Mouse (Mus musculus) left cerebral cortex, postnatal 10 days (tissue): Measurements from ENCODE around the gene Pde4dip. TPM values are rescaled to one million over a fixed set of nuclear protein-coding genes. Genes with fewer than 3 reads are reported as not detected.

Source experiments
- DNase-seq, 2 experiments: peaks; one replicate each; pipeline ENCODE4 v3.0.0; 2021 to 2022; ENCODE audit warnings: low spot score in 2 of 2, mixed read lengths in 1 of 2; ENCODE audit errors: extremely low spot score in 1 of 2
- intact Hi-C: fragments of 180-260 bp; cut with DNase I; formaldehyde crosslinking; loops from one replicate; pipeline ENCODE4 v1.15.1; 2025
- total RNA-seq, 2 experiments: library from RNA; stranded (reverse); gene quantifications; 2 replicates each; pipeline ENCODE4 v1.2.3; 2021

Gene Pde4dip
- total RNA-seq, 2 experiments from 2014 or later, result 235 to 254 TPM

DNA sequence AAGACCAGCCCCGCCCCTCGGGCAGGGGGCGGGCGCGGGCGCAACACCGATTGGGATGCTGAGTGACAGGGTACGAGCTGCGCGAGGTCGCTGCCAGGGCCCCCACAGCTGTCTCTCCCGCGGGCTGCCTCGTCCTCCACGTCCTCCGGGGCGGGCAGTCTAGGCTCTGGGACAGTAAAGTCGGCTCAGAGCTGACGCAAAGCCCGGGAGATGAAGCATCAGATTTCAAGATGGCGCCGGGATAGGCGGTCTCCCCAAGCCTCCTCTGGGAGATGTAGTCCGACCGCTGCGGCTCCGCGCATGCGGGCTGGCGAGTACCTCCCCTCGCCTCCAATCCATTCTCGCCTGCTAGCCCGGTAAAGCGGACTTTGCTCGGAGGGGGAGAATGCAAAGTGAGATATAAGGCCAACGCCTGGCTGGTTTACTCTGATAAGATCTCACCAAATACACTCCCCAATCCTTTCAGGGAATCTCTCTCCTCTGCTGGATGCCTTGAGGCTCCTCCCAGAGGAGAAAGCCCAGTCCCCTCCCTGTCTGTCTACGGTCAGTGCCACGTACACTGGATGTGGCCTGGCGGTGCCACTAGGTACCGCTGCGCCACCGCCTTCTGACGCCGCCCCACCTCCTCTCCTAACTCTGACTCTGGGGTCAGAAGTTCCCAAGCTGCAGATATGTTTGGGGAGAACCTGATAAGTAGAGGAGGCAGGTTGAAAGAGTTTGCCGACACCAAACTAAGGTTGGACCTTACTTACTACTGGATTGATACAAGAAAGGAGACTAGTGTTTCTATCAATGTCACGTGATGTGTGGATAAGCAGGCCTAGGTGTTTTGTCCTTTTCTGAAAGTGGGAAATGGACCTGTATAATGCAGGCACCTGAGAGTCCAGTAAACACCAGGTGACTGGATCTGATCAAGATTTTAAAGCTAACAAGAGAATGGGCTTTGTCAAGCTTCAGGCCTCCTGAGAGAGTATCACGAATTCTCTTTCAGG lies 120.4 kb downstream of the Pde4dip start:
- intact Hi-C loops, result loop anchor here (5.0 kb wide), 1 partner anchor 99 kb away; no protein-coding TSS in a partner anchor

DNA sequence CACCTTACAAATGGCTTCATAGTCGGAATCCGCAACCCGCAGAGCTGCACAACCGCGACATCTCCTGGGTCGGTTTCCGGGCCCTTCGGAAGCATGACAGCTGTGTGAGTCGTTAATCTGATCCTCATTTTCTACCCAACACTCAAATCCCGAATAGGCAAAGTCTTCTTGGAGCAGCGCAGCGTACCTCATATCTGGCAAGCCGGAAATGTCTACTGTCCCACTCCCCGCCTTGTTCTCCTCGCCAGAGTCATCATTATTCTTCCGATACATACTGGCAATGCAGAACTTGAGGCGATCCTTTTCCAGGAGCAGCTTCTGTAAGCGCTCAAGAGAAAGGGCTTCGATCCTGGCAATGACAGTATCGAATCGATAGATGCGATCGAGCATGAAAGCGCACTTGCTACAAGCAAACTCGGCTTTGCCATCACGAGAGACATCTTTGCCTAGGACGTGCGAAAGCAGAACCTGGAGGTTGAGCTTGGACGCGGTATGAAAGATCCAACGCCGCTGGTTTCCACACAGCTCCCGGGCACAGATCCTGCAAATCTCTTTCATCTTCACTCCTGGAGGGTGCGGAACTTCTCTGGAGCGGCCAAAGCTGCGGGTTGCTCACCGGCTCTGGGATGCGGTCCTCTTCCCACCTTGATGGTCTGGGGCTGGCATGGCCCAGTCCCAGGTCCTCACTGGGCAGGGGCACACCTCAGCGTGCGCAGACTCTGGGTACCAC lies 121.3 kb downstream of the Pde4dip start:
- intact Hi-C loops, result loop anchor here (5.0 kb wide), 1 partner anchor 100 kb away; no protein-coding TSS in a partner anchor
- DNase-seq, result peak in 1 of 2 experiments; percentile 25

More for the DNA sequence above, 120.4 kb downstream of the Pde4dip start:
- peak; percentile 93 to 95 for DNase-seq

DNA sequence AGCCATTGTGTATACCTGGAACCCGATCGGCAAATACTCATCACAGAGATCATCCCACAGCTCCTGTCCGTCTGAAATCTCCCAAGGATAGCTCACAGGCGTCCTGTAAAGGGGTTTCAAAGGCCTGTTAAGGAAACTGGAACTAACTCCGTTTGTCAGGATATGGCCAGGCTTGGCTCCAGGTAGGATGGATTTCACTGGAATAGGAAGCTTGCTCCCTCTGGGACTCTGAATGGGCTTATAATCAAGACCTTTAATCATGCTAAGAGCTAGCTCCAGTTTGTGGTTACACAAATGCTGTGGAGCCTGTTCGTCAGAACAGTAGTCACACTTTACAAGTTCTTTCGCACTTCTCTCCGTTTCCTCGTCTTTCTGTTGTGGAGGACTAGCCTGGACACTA lies 122.0 kb downstream of the Pde4dip start:
- intact Hi-C loops, result loop anchor here (5.0 kb wide), 1 partner anchor 101 kb away; no protein-coding TSS in a partner anchor
- DNase-seq, result no peak

DNA sequence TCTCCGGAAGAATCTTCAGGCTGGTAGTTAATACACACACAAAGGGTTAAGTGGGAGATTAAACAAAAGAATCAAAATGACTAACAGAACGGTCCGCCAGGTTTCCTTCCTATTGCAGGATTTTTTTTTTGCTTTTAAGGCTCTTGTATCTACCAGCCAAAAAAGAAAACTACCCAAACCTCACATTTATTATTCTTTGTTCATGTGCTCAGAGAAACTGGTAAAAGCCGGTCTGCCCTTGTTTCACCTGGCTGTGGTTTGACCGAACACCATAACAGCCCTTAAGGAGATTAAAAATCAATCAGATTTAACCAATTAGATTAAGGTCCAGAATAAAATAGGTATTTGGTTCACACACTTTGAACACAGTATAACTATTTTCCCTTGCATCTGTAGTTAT lies 124.4 kb downstream of the Pde4dip start:
- intact Hi-C loops, result no loop called here
- DNase-seq, result no peak

DNA sequence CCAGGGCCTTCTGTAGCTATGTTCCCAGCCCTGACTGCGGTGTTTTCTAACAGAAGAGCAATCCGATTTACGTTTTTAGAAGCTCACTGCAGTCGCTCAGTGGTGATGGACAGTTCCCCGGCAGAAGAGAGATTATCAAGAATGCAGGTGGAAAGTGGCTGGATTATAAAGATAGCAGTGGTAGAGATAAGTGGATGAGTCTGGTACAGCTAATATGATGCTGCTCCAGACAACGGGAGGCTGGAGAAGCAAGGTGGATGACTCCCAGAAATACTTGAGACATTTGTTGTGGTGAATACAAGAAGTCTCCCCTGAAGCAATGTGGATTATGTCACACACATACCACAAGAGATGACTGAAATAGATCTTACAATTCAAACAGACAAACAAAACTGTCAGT lies 126.6 kb downstream of the Pde4dip start:
- intact Hi-C loops, result no loop called here
- no peak for DNase-seq

DNA sequence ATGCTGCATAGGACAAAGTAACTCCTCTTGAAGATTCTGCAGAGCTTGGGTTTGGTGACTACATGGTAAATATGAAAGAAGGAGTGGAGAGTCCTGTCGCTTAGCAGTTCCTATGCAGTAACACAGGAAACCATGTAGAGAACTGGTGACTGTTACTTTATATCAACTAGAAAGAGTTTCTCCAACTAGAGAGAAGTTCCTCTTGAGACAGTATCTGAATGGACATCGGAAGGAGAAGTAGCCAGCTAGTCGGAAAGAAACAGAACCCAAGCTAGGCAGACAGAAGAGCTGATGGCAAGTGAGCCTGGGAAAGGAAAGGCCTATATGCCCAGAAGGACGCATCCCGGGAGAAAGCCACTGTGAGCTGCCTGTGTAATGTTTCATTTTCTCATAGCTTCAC lies 127.3 kb downstream of the Pde4dip start:
- intact Hi-C loops, result no loop called here
- no peak for DNase-seq

DNA sequence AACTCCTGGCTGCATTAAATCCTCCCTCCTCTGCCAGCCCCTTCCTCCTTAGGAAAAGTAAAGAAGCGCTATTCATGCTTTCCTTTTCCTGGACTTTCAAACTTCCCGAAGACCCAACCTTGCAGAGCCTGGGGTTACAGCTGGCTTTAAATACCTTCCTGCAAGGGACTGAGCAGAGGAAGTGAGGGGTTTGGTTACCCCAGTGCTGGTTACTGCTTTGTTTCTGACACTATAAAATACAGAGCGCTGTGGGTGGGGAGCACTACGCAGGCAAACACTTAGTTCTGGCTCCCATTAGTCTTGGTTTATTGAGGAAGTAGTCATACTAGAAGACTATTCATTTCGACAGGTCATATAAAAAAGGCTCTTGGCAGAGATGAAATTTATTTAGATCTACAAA lies 128.7 kb downstream of the Pde4dip start:
- no peak for DNase-seq
- intact Hi-C loops, result no loop called here

DNA sequence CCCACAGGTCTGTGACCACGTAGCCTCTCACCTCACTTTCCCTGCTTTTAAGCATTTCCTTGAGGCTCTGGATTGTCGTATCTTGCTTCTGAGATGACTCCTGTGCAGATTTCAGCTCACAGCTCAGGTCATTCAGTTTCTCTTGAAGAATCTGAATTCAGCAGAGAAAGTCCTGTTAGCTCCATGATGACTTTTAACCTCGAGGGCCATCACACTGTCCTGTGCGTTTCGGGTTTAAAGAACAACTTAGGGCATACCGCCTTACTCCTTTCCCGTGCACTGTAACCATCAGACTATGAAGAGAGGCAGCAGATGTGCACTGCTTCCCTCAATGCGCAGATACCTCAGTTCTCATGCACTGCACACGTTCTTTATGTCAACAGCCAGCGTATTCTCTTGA lies 131.0 kb downstream of the Pde4dip start:
- intact Hi-C loops, result no loop called here
- DNase-seq, result no peak

DNA sequence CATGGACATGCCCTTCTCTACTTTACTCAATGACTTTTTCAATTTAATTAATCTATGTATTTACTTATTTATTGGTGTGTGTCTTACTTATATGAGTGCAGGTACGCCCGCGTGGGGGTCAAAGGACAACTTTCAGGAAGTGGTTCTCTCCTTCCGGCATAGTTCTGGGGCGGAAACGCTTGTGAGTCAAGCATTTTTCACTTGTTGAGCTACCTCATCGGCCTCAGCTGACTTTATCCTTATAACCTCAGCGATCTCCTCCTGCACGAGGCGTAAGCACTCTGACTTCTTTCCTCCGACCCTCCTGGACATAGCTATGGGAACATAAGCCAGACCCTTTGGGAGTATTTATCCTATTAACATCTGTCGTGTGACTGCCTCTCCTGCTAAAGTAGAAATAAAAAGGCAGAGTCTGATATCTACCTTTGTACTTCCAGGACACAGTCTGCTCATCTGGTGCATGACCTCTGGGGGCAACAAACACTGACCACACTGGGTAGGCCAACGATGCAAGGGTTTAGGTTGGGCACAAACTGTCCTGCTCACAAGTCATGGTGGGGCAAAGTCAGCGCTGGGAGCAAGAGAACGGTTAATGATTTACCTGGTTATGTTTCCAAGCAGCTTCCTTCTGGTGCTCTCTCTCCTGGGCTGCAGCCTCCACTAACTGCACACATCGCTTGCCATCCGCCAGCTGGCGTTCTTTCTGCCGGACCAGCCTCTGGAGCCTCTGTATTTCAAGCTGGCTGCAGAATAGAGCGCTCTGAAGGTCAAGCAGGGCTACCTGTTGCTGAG lies 132.0 kb downstream of the Pde4dip start:
- DNase-seq, result no peak
- intact Hi-C loops, result no loop called here

DNA sequence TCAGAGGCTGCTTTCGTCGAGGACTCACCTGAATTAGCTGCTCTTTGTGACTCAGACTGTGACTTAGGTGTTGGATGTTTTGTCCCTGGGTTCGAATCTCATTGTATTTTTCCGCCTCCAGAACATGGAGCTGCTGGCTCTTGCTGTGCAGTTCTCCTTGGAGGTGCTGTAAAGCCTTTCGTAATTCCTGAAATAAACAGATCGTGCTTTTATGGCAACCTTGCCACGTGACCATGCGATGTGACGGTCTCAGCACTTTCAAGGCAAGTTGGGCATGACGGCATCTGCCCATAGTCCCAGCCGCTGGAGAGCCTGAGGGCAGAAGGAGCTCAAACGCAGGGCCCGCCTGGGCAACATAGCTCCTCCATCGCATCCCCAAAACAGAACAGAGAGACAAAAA lies 133.1 kb downstream of the Pde4dip start:
- intact Hi-C loops, result no loop called here
- DNase-seq, result no peak

DNA sequence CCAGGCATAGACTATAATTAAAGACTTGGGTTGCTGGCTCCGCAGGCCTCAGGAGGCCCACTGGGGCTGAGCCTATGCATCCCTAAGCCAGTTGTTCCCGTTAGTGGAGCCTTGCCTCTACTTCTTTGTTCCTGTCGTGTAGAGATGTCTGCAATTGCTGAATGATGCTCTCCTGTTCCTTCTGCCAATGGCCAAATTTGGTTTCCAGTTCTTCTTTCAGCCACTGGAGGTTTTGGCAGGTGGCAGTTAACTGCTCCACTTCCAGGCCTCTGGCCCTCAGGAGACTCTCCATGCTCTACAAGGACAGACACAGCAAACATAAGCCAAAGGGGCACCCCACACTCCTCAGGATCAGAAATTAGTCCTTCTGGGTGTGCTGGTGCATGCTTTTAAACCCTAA lies 135.6 kb downstream of the Pde4dip start:
- DNase-seq, result no peak
- intact Hi-C loops, result no loop called here

DNA sequence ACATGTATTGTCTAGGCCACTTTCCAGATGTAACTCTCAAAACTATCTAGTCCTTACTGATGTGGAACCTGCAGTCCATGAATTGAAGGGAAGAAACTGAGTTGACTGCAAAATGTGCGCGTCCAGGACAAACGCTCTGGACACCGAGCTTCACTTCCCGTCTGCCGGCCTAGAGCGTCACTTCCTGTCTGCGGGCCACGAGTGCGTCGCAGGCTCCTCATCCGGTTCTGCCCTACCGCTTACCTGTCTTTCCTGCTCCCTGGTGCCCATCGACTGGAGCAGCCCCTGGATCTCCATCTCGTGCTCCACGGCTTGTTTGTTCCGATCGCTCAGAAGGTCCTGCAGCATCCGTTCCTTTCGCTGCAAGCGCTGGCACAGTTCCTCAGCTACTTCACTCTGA lies 136.9 kb downstream of the Pde4dip start:
- intact Hi-C loops, result no loop called here
- no peak for DNase-seq

DNA sequence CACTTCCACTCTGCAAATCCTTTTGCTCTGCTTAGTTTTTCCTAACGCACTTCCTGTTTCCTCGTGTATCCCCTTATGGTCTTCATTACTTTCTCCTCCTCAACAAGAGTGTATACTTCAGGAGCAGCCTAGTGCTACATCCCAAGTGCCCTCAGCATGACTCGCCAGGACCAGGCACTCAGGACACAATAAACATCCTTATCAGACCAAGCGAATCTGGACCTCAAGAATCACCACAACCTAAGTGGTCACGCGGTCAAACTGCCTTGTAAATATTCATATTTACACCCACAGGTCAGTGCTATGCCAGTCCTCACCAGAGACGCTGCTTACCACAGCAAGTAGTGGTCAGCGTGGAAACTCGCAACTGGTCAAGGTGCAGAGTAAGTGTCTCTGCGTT lies 139.7 kb downstream of the Pde4dip start:
- DNase-seq, result no peak
- intact Hi-C loops, result loop anchor here (5.0 kb wide), 1 partner anchor 36 kb away; no protein-coding TSS in a partner anchor

DNA sequence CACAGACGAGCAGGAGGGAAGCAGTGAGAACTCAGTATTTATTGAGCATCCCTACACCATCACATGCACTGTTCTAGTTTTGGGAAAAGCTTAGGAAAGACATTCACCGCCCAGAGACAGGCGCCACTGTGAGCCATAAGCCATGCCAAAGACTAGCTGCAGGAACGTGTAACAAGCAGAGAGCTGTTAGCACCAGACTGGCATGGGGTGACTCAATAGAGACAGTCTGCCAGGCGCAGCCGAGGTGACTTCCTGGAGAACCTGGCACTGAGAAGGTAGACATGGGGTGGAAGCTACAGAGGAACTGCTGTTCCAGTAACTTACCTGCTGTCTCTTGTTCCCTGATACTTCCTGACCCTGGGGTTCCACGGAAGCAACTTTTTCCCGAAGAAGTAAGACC lies 145.7 kb downstream of the Pde4dip start:
- intact Hi-C loops, result no loop called here
- no peak for DNase-seq

DNA sequence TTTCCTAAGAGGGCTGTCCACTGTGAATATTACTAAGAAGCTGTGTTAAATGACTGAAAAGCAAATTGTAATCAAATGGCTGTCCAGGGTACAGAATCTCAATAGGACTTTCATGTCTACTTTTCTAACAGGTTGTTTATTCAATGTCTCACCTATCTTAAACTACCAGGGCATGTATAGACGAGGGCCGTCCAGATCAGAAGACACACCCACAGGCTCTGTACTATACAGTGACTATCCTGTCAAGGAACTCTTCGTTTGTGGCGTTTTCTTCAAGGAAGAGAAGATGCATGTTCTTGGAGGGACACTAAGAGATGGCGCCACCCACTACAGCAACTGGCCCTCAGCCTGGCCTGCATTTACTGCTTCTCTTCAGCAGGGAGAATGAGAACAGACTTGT lies 152.9 kb downstream of the Pde4dip start:
- intact Hi-C loops, result no loop called here
- DNase-seq, result no peak

DNA sequence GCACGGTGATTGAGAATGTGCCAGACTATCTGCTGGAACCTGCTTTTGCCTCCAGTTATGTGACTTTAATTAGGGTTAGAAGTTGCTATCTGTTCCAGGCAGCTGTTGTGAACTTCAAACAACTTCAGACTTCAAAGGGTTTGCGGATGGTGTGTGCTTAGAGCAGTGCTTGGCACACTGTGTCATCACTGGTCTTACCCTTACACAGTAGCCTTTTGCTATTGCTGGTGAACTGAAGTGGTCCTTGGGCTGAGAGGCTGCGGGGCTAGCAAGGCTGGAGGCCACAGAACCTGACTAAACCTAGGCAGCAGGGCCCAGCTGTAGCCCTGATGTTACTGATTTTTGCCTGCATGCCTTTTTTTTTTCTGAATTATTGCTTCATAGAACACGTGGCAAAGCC lies 154.2 kb downstream of the Pde4dip start:
- intact Hi-C loops, result no loop called here
- DNase-seq, result no peak

DNA sequence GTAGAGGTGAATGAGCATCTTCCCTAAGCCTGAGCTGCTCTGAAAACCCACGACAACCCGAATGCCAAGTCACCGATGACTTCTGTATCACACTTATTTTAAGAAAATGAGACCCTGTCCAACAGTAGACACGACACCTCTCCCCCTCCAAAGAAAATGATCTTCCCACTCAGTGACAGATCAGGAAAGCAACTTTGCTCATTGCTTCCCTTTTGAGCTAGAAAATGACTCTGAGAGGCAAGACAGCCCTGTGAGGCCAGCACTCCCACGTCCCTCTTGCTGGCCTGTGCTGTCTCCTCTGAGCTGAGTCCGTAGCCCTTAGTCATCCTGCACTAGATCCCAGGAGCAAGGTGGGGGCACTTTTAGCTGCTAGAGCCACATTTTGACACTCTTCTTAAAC lies 155.9 kb downstream of the Pde4dip start:
- DNase-seq, result no peak
- intact Hi-C loops, result no loop called here

DNA sequence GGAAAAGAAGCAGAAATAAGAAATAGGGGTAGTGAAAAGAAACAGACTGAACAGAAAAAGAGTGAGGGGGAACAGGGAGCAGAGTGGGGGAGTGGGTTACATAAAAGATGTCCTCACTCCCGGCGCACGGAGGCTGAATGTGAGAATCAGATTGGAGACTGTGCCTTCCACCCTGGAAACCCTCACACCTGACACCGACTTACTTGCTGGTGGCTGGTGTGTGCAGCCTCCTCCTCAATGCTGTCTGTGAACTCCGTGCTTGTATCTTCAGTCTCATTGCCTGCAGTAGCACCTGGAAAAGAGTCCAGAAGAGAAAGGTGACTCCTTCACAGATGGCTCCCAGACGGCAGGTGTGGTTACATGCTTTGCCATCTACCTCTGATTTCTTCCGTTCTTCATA lies 157.9 kb downstream of the Pde4dip start:
- DNase-seq, result no peak
- intact Hi-C loops, result no loop called here

DNA sequence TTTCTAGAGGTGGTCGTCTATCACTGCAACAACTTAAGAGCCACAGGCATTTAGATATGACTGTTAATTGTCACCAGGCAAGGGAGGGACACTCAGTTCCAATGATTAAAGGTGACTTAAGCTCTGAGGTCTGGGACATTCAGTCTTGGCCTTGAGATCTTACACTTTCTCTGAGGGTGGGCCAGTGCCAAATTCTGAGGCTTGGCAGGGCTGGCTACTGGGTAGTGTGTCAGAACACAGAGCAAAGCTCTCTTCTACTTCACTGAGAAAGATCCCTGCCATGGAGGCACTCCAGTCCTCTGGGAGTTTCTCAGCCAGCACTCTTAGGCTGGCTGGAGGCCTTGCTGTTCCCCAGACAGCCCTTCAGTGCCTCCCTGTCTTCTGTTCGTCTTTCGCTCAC lies 158.4 kb downstream of the Pde4dip start:
- intact Hi-C loops, result no loop called here
- no peak for DNase-seq
